Mouse (Mus musculus): ENCODE data around the gene Olfr1339. TPM values are rescaled to one million over a fixed set of nuclear protein-coding genes. Genes with fewer than 3 reads are reported as not detected.

Gene Olfr1339
- polyA plus RNA-seq, 1 experiment: not detected

DNA sequence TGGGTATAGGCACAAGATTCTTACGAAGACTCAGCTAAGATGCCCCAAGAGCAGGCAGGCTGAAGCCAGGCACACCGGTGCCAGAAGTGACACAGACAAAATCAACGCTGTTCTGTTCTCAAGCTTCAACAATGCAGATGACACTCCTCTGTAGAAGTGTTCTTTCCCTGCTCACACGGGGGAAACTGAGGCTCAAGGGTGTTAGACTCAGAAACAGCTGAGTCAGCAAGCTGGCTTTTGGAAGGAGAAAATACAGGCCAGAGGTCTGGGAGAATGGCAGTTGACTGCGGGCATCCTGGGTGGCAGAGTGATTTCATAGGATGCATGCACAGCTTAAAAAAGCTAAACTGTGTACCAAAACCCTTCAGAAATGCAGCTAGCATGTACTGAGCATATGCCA lies 23.9 kb upstream of the Olfr1339 start:
- H3K79me2 ChIP-seq (ENCODE audit: control insufficient read depth, insufficient read depth): no peaks in the 10 kb centered on the region
- no peak overlapping the region for H3K4me2 ChIP-seq (ENCODE audit: low read depth)
- no peaks in the 10 kb centered on the region for H3K36me3 ChIP-seq (ENCODE audit: control insufficient read depth, insufficient read depth)
- no peak overlapping the region for H3K4me3 ChIP-seq
- H3ac ChIP-seq (ENCODE audit: control insufficient read depth, insufficient read length): no peak overlapping the region
- TF ChIP-seq CEBPB (IDR thresholded peaks at IDR 0.05; ENCODE audit: insufficient read depth, poor library complexity, severe bottlenecking) (no peak), TCF12 (IDR thresholded peaks at IDR 0.05; ENCODE audit: insufficient read depth, poor library complexity, severe bottlenecking) (no peak), MYOG (IDR thresholded peaks at IDR 0.05; ENCODE audit: control insufficient read depth in 1 of 3, insufficient read depth in 1 of 3, insufficient read length in 2 of 3, low read depth in 2 of 3) (no peak), MAX (IDR thresholded peaks at IDR 0.05; ENCODE audit: low read depth) (no peak), USF1 (IDR thresholded peaks at IDR 0.05; ENCODE audit: low read depth) (no peak)
- H3K27me3 ChIP-seq (ENCODE audit: control insufficient read depth, insufficient read depth, insufficient read length): no peaks in the 10 kb centered on the region

DNA sequence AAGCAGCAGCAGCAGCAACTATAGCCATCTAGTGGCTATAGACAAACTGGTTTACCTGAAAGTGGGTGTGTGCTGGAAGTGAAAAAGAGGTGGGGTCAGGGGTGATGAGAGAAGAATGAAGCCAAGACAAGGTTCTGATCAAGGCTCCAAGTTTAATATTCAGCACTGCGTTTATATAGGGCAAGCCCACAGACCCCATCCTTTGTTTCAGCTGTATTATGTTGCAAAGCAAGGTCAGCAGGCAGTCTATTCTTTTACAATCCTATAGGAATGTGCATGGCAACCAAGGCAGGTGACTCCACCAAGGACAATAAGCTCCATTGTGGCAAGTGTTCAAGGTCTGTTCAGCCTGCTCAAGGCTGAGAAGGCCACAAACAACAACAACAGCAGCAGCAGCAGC lies 20.3 kb upstream of the Olfr1339 start:
- no peaks in the 10 kb centered on the region for H3K27me3 ChIP-seq (ENCODE audit: control insufficient read depth, insufficient read depth, insufficient read length)
- H3K79me2 ChIP-seq (ENCODE audit: control insufficient read depth, insufficient read depth): no peaks in the 10 kb centered on the region
- no peaks in the 10 kb centered on the region for H3K36me3 ChIP-seq (ENCODE audit: control insufficient read depth, insufficient read depth)
- no peak overlapping the region for H3ac ChIP-seq (ENCODE audit: control insufficient read depth, insufficient read length)
- no peak overlapping the region for H3K4me2 ChIP-seq (ENCODE audit: low read depth)
- TF ChIP-seq TCF3 (IDR thresholded peaks at IDR 0.05; ENCODE audit: insufficient read length, low read depth): no peak
- no peak for TF ChIP-seq SRF (IDR thresholded peaks at IDR 0.05; ENCODE audit: control insufficient read depth, insufficient read length, low read depth)
- no peak for TF ChIP-seq POLR2AphosphoS2 (IDR thresholded peaks at IDR 0.05; ENCODE audit: insufficient read length, low read depth)
- no peak for TF ChIP-seq CEBPB (IDR thresholded peaks at IDR 0.05; ENCODE audit: insufficient read depth, poor library complexity, severe bottlenecking)
- no peak for TF ChIP-seq E2F4 (IDR thresholded peaks at IDR 0.05; ENCODE audit: insufficient read depth)
- TF ChIP-seq MYOD1 (IDR thresholded peaks at IDR 0.05; ENCODE audit: control insufficient read depth in 1 of 3, insufficient read length in 2 of 3, low read depth in 2 of 3): no peak
- no peak for TF ChIP-seq MYOG (IDR thresholded peaks at IDR 0.05; ENCODE audit: control insufficient read depth in 1 of 3, insufficient read depth in 1 of 3, insufficient read length in 2 of 3, low read depth in 2 of 3)
- no peak overlapping the region for H3K4me3 ChIP-seq

DNA sequence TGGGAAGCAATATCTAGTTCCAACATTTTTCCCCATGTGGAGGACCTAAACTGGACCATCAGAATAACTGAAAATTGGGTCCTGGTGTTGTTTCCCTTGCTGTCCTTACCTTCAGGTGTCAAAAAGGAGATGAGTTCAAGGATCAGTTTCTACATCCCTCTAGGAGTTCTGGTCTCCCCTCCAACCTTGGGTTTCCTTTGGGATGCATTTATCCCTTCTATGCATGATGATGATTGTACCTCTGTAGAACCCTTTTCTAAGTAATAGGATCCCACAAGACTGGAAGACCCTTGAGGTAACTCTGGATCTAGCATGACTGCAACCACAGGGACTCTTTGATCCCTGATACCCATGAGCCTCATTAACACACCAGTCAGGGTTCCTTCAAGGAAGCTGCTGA lies 12.1 kb upstream of the Olfr1339 start, which contains the start of gene Olfr1340:
Olfr1340 (plus strand) TSS at position 301 of the 400 bp plus-strand sequence.
- Histone ChIP-seq H3K79me2 (ENCODE audit: control insufficient read depth, insufficient read depth) (no peaks in the 10 kb centered on the region), H3K27me3 (ENCODE audit: control insufficient read depth, insufficient read depth, insufficient read length) (no peaks in the 10 kb centered on the region), H3K4me3 (no peak within 1 kb of the TSS), H3K4me2 (ENCODE audit: low read depth) (no peak within 1 kb of the TSS), H3K36me3 (ENCODE audit: control insufficient read depth, insufficient read depth) (no peaks in the 10 kb centered on the region), H3ac (ENCODE audit: control insufficient read depth, insufficient read length) (no peak within 1 kb of the TSS)
- TF ChIP-seq MAX (IDR thresholded peaks at IDR 0.05; ENCODE audit: low read depth): no peak
- TF ChIP-seq CEBPB (IDR thresholded peaks at IDR 0.05; ENCODE audit: insufficient read depth, poor library complexity, severe bottlenecking): no peak
- TF ChIP-seq USF1 (IDR thresholded peaks at IDR 0.05; ENCODE audit: low read depth): no peak
- no peak for TF ChIP-seq TCF3 (IDR thresholded peaks at IDR 0.05; ENCODE audit: insufficient read length, low read depth)

DNA sequence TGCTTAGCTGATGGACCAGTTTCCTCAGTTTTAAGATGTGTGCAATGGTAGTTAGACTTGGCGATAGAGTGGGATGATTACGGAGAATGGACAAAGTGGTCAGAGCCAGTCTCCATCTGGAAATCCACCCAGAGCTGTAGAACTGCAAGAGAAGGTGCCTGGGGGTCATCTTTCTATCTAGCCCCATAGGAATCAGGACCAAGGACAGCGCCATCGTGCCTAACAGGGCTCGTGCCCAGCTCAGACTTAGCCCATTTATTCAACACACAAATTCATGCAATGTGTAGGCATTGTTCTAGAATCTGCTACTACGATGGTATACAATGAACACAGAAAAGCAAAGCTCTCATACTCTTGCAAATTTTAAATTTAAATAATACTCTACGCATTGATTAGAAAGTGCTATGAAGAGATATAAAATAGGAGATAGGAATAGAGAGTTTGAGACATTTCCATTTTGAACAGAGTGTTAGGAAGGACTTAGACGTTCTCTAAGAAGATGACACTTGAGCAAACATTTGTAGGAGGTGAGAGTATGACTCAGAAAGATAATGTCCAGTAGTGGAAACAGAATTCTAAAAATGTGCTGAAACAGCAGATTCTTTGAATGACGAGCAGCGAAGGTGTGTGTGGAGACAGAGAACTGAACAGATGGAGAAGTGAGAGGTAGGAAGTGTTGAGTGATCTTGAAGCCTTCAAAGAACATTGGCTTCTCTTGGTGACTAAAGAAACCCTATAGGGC lies 10.1 kb upstream of the Olfr1339 start:
- no peak for TF ChIP-seq TCF3 (IDR thresholded peaks at IDR 0.05; ENCODE audit: insufficient read length, low read depth)
- TF ChIP-seq MYOG (IDR thresholded peaks at IDR 0.05; ENCODE audit: control insufficient read depth in 1 of 3, insufficient read depth in 1 of 3, insufficient read length in 2 of 3, low read depth in 2 of 3): no peak
- TF ChIP-seq POLR2A (IDR thresholded peaks at IDR 0.05; ENCODE audit: insufficient read length, low read depth): no peak
- peak; percentile 89 for TF ChIP-seq REST (IDR thresholded peaks at IDR 0.05; ENCODE audit: insufficient read depth, insufficient read length)
- TF ChIP-seq MYOD1 (IDR thresholded peaks at IDR 0.05; ENCODE audit: control insufficient read depth in 1 of 3, insufficient read length in 2 of 3, low read depth in 2 of 3): no peak

GRCm38 (mm10) chr4:118739574-118739973 lies 7.6 kb downstream of the Olfr1339 start:
- Histone ChIP-seq H3K27me3 (ENCODE audit: control insufficient read depth, insufficient read depth, insufficient read length) (no peaks in the 10 kb centered on the region), H3K4me3 (no peak overlapping the region), H3K79me2 (ENCODE audit: control insufficient read depth, insufficient read depth) (no peaks in the 10 kb centered on the region), H3ac (ENCODE audit: control insufficient read depth, insufficient read length) (no peak overlapping the region), H3K36me3 (ENCODE audit: control insufficient read depth, insufficient read depth) (no peaks in the 10 kb centered on the region), H3K4me2 (ENCODE audit: low read depth) (no peak overlapping the region)
- TF ChIP-seq MAX (IDR thresholded peaks at IDR 0.05; ENCODE audit: low read depth) (no peak), TCF12 (IDR thresholded peaks at IDR 0.05; ENCODE audit: insufficient read depth, poor library complexity, severe bottlenecking) (no peak), SRF (IDR thresholded peaks at IDR 0.05; ENCODE audit: control insufficient read depth, insufficient read length, low read depth) (no peak), TCF3 (IDR thresholded peaks at IDR 0.05; ENCODE audit: insufficient read length, low read depth) (no peak), MYOD1 (IDR thresholded peaks at IDR 0.05; ENCODE audit: control insufficient read depth in 1 of 3, insufficient read length in 2 of 3, low read depth in 2 of 3) (no peak), CEBPB (IDR thresholded peaks at IDR 0.05; ENCODE audit: insufficient read depth, poor library complexity, severe bottlenecking) (no peak), POLR2A (IDR thresholded peaks at IDR 0.05; ENCODE audit: insufficient read length, low read depth) (no peak), MYOG (IDR thresholded peaks at IDR 0.05; ENCODE audit: control insufficient read depth in 1 of 3, insufficient read depth in 1 of 3, insufficient read length in 2 of 3, low read depth in 2 of 3) (no peak), REST (IDR thresholded peaks at IDR 0.05; ENCODE audit: insufficient read depth, insufficient read length) (no peak), E2F4 (IDR thresholded peaks at IDR 0.05; ENCODE audit: insufficient read depth) (no peak)

More for the DNA sequence above, 10.1 kb upstream of the Olfr1339 start:
- Histone ChIP-seq H3K36me3 (ENCODE audit: control insufficient read depth, insufficient read depth) (no peaks in the 10 kb centered on the region), H3ac (ENCODE audit: control insufficient read depth, insufficient read length) (no peak overlapping the region), H3K79me2 (ENCODE audit: control insufficient read depth, insufficient read depth) (no peaks in the 10 kb centered on the region), H3K4me2 (ENCODE audit: low read depth) (no peak overlapping the region), H3K4me3 (no peak overlapping the region), H3K27me3 (ENCODE audit: control insufficient read depth, insufficient read depth, insufficient read length) (no peaks in the 10 kb centered on the region)
